Mouse (Mus musculus): ENCODE data around the gene Fmo2.

Gene Fmo2

GRCm38 (mm10) chr1:162897838-162898811 is at the start of gene Fmo2:
Fmo2 (minus strand) TSS chr1:162898726.
- DNase-seq = no peak

GRCm38 (mm10) chr1:162947934-162948333 is 49.4 kb upstream of the Fmo2 start:
- no peak for DNase-seq

- no peak for DNase-seq
Observed at GRCm38 (mm10) chr1:162946837-162947558, 48.5 kb upstream of the Fmo2 start.

GRCm38 (mm10) chr1:162943700-162944099 is 45.2 kb upstream of the Fmo2 start:
- no peak for DNase-seq

- no peak for DNase-seq
Observed at GRCm38 (mm10) chr1:162938696-162939351, 40.3 kb upstream of the Fmo2 start.

- no peak for DNase-seq
Observed at GRCm38 (mm10) chr1:162937970-162938695, 39.6 kb upstream of the Fmo2 start.

GRCm38 (mm10) chr1:162937415-162937814 is 38.9 kb upstream of the Fmo2 start, which contains the start of gene Fmo6:
Fmo6 (minus strand) TSS chr1:162937515.
- DNase-seq = no peak

- DNase-seq = no peak
Observed at GRCm38 (mm10) chr1:162934374-162935012, 36.0 kb upstream of the Fmo2 start.

- DNase-seq = no peak
Observed at GRCm38 (mm10) chr1:162932386-162932785, 33.9 kb upstream of the Fmo2 start.

GRCm38 (mm10) chr1:162931880-162932279 is 33.4 kb upstream of the Fmo2 start:
- DNase-seq = no peak

GRCm38 (mm10) chr1:162931310-162931875 is 32.9 kb upstream of the Fmo2 start:
- DNase-seq = no peak

- no peak for DNase-seq
Observed at GRCm38 (mm10) chr1:162930631-162931030, 32.1 kb upstream of the Fmo2 start.

- DNase-seq = no peak
Observed at GRCm38 (mm10) chr1:162929146-162929545, 30.6 kb upstream of the Fmo2 start.

- DNase-seq = no peak
Observed at GRCm38 (mm10) chr1:162925121-162925520, 26.6 kb upstream of the Fmo2 start.

GRCm38 (mm10) chr1:162916661-162917060 is 18.1 kb upstream of the Fmo2 start:
- DNase-seq = no peak

GRCm38 (mm10) chr1:162914932-162915556 is 16.5 kb upstream of the Fmo2 start:
- no peak for DNase-seq

- DNase-seq = no peak
Observed at GRCm38 (mm10) chr1:162912085-162912484, 13.6 kb upstream of the Fmo2 start.

GRCm38 (mm10) chr1:162901879-162902278 is 3.4 kb upstream of the Fmo2 start:
- peak; percentile 6 for DNase-seq

GRCm38 (mm10) chr1:162895900-162896299 is 2.6 kb downstream of the Fmo2 start:
- no peak for DNase-seq

GRCm38 (mm10) chr1:162893014-162893413 is 5.5 kb downstream of the Fmo2 start:
- no peak for DNase-seq

GRCm38 (mm10) chr1:162891980-162892451 is 6.5 kb downstream of the Fmo2 start:
- no peak for DNase-seq
